Mouse (Mus musculus) splenic B cell, adult 2 months (primary cell): ENCODE data around the gene Cst12.

Source experiments
- DNase-seq: peaks from one replicate; pipeline ENCODE4 v3.0.0-alpha.2; 2011; ENCODE audit warnings: low read depth, low spot score
- H3K27me3 ChIP-seq: 2 replicates; pipeline ENCODE4 v1.6.1; 2012; ENCODE audit warnings: mild to moderate bottlenecking, low read length, moderate library complexity, mixed read lengths; ENCODE audit not compliant: control insufficient read depth, poor library complexity, insufficient read depth, severe bottlenecking
- H3K36me3 ChIP-seq: 2 replicates; pipeline ENCODE4 v1.6.1; 2012; ENCODE audit warnings: mild to moderate bottlenecking, low read length, moderate library complexity, mixed read lengths; ENCODE audit not compliant: control insufficient read depth, poor library complexity, insufficient read depth, severe bottlenecking

Cst12 gene

GRCm38 (mm10) chr2:148834912-148835311 lies 45.8 kb downstream of the Cst12 start, which contains the start of gene Cst9:
Gene Cst9 (plus strand): TSS chr2:148835147.
- no peaks in the 10 kb centered on the region for H3K27me3 ChIP-seq
- no peak for DNase-seq
- no peaks in the 10 kb centered on the region for H3K36me3 ChIP-seq

GRCm38 (mm10) chr2:148838075-148838777 lies 49.1 kb downstream of the Cst12 start:
- no peaks in the 10 kb centered on the region for H3K27me3 ChIP-seq
- DNase-seq = no peak
- H3K36me3 ChIP-seq = no peaks in the 10 kb centered on the region

GRCm38 (mm10) chr2:148839224-148839623 lies 50.1 kb downstream of the Cst12 start:
- DNase-seq = no peak
- Histone ChIP-seq H3K27me3 (no peaks in the 10 kb centered on the region), H3K36me3 (no peaks in the 10 kb centered on the region)
